Mouse (Mus musculus) frontal cortex, adult 2 months (tissue): ENCODE measurements around the gene Clcn7. TPM values are rescaled to one million over a fixed set of nuclear protein-coding genes. Genes with fewer than 3 reads are reported as not detected.
A peak's percentile ranks its signal among the peaks of the same experiment; 100 is the strongest.

Experiments
- DNase-seq, 2 experiments: peaks; one replicate each; pipeline ENCODE4 v3.0.0; 2022; ENCODE audit warnings: low spot score in 1 of 2; ENCODE audit errors: extremely low spot score in 1 of 2
- polyA plus RNA-seq: library from polyadenylated mRNA; depleted of rRNA; stranded (reverse); fragments of >200 nt; gene quantifications from 2 replicates; pipeline ENCODE4 v1.2.3, GENCODE M21; 2012; rRNA removed

The Clcn7 gene
- polyA plus RNA-seq, 1 experiment: 51.4 TPM

GRCm38 (mm10) chr17:25210006-25210405 is 76.8 kb downstream of the Clcn7 start:
- no peak for DNase-seq

- DNase-seq: no peak
These were observed 77.7 kb downstream of the Clcn7 start for GRCm38 (mm10) chr17:25210680-25211466.

- peak in 1 of 2 experiments; percentile 45 for DNase-seq
These were observed 78.5 kb downstream of the Clcn7 start for GRCm38 (mm10) chr17:25211705-25212104.

Other genes with a start within 250 kb of the Clcn7 start
- gene Nubp2, start 247.0 kb upstream of the Clcn7 start, polyA plus RNA-seq: 29.0 and 31.4 TPM in 2 replicates
- gene Spsb3, start 246.7 kb upstream of the Clcn7 start, polyA plus RNA-seq: 69.1 and 78.1 TPM in 2 replicates
- gene Eme2, start 238.3 kb upstream of the Clcn7 start, polyA plus RNA-seq: 63.7 and 67.9 TPM in 2 replicates
- gene Mrps34, start 238.3 kb upstream of the Clcn7 start, polyA plus RNA-seq: 111 and 127 TPM in 2 replicates
- 76.8 and 81.6 TPM in 2 replicates for gene Nme3, start 236.9 kb upstream of the Clcn7 start, polyA plus RNA-seq
- gene Mapk8ip3, start 196.4 kb upstream of the Clcn7 start, polyA plus RNA-seq: 325 and 357 TPM in 2 replicates
- 4.6 and 6.3 TPM in 2 replicates for gene Jpt2, start 172.7 kb upstream of the Clcn7 start, polyA plus RNA-seq
- gene Cramp1l, start 117.6 kb upstream of the Clcn7 start, polyA plus RNA-seq: 21.5 and 22.2 TPM in 2 replicates
- gene Ift140, start 117.3 kb upstream of the Clcn7 start, polyA plus RNA-seq: 19.0 and 23.6 TPM in 2 replicates
- gene Tmem204, start 49.8 kb upstream of the Clcn7 start, polyA plus RNA-seq: 16.2 and 16.3 TPM in 2 replicates
- gene Telo2, start 17.4 kb upstream of the Clcn7 start, polyA plus RNA-seq: 19.0 and 27.2 TPM in 2 replicates
- gene Ptx4, start 12.6 kb upstream of the Clcn7 start, polyA plus RNA-seq: 0.08 and 0.16 TPM in 2 replicates
- 0.04 TPM in 1 of 2 replicates, not detected in the other for gene Ccdc154, start 29.1 kb downstream of the Clcn7 start, polyA plus RNA-seq
- gene Gm38655, start 42.1 kb downstream of the Clcn7 start, polyA plus RNA-seq: not detected in 2 replicates
- 21.9 and 23.4 TPM in 2 replicates for gene BC003965, start 51.2 kb downstream of the Clcn7 start, polyA plus RNA-seq
- 41.1 and 42.1 TPM in 2 replicates for gene Unkl, start 55.0 kb downstream of the Clcn7 start, polyA plus RNA-seq
- gene Gnptg, start 106.7 kb downstream of the Clcn7 start, polyA plus RNA-seq: 126 and 128 TPM in 2 replicates
- gene Tsr3, start 106.8 kb downstream of the Clcn7 start, polyA plus RNA-seq: 33.9 and 41.4 TPM in 2 replicates
- 12.5 and 18.6 TPM in 2 replicates for gene Baiap3, start 123.0 kb downstream of the Clcn7 start, polyA plus RNA-seq
- gene Ube2i, start 141.2 kb downstream of the Clcn7 start, polyA plus RNA-seq: 265 and 295 TPM in 2 replicates
- not detected in 2 replicates for gene Prss34, start 165.0 kb downstream of the Clcn7 start, polyA plus RNA-seq
- not detected in 2 replicates for gene Prss28, start 175.3 kb downstream of the Clcn7 start, polyA plus RNA-seq
- not detected in 2 replicates for gene Prss29, start 185.3 kb downstream of the Clcn7 start, polyA plus RNA-seq
- gene Tpsab1, start 212.2 kb downstream of the Clcn7 start, polyA plus RNA-seq: not detected in 2 replicates
- not detected in 2 replicates for gene Tpsb2, start 232.9 kb downstream of the Clcn7 start, polyA plus RNA-seq
- not detected in 2 replicates for gene Tpsg1, start 235.9 kb downstream of the Clcn7 start, polyA plus RNA-seq